Mouse (Mus musculus) heart, adult 2 months (tissue): ENCODE results near the gene Fam187b.
A peak's percentile ranks its signal among the peaks of the same experiment; 100 is the strongest.

Source experiments
- CTCF ChIP-seq: fragments of 200-600 bp; IDR thresholded peaks from 2 replicates; pipeline ENCODE4 v1.8.1; 2022; ENCODE audit warnings: antibody characterized with exemption, mild to moderate bottlenecking, moderate library complexity
- EP300 ChIP-seq: fragments of 200-500 bp; IDR thresholded peaks from 2 replicates; pipeline ENCODE4 v1.6.1; 2011; ENCODE audit warnings: low read depth, low read length, control low read depth; ENCODE audit not compliant: insufficient read depth
- POLR2A ChIP-seq: fragments of 200-500 bp; IDR thresholded peaks from 2 replicates; pipeline ENCODE4 v1.6.1; 2011; ENCODE audit warnings: mild to moderate bottlenecking, low read depth, low read length, control low read depth; ENCODE audit not compliant: insufficient read depth

DNA sequence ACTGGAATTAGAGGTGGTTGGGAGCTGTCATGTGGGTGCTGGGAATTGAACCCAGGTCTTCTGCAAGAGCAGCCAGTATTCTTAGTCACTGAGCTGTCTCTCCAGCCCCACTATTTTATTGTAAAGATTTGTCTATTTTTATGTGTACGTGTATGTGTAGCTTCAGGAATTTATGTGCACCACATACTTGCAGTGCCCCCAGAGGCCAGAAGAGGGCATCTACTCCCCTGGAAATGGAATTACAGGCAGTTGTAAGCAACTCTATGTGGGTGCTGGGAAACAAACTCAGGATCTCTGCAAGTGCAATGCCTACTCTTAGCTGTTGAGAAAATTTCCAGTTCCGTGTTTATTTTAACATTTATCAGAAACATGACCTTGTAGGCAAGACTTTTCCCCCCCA lies 22.9 kb downstream of the Fam187b start:
- peak; percentile 28; the same call in 1 of the 2 replicates for TF ChIP-seq CTCF
- no peak for TF ChIP-seq EP300
- no peak for TF ChIP-seq POLR2A
